Mouse (Mus musculus) brain, embryonic 14.5 days (tissue): ENCODE data around the gene Car11.

Source experiments
- CTCF ChIP-seq: fragments of 200-500 bp; IDR thresholded peaks from 2 replicates; pipeline ENCODE4 v1.5.1; 2012; ENCODE audit warnings: inconsistent platforms, mild to moderate bottlenecking, moderate library complexity, borderline replicate concordance; ENCODE audit not compliant: insufficient read depth, insufficient read length; ENCODE audit errors: extremely low read depth
- POLR2A ChIP-seq: fragments of 200-500 bp; IDR thresholded peaks from 2 replicates; pipeline ENCODE4 v1.6.1; 2012; ENCODE audit warnings: mild to moderate bottlenecking, inconsistent platforms, borderline replicate concordance; ENCODE audit not compliant: poor library complexity, insufficient read depth, insufficient read length, severe bottlenecking; ENCODE audit errors: extremely low read depth

GRCm38 (mm10) chr7:45695098-45695497 is 4.5 kb upstream of the Car11 start:
- TF ChIP-seq CTCF (no peak), POLR2A (no peak)
